Comparison of ENCODE assay signal across 15 mouse cellular contexts in genomic region chr14:77974221-77974620, GRCm38 (mm10).
A peak's percentile ranks its signal among the peaks of the same experiment; 100 is the strongest.
DNase-seq lines count a peak whose midpoint lies in the region.
"Had no signal": no experiment of that assay in that cellular context is flagged by ENCODE, and none has a peak within 500 bp of the region (broad histone marks: within the 10 kb centered on the region; RNA-seq: fewer than 3 reads in every experiment).

No protein-coding gene starts in this region.

- DNase-seq in embryo, embryonic 10.5 days (ENCODE audit: low spot score): peak; percentile 7
- DNase-seq in embryo, embryonic 10 days (ENCODE audit: low spot score): no peak
- peak; percentile 11 for DNase-seq in kidney, postnatal 14 days
- DNase-seq in kidney, adult 9 months: no peak
- peak; percentile 32 for DNase-seq in right cerebral cortex, adult 18-20 months
- no peak for DNase-seq in right cerebral cortex, postnatal 14 days
- DNase-seq in right cerebral cortex, postnatal 36 days (ENCODE audit: low spot score in 2 of 2): peak; percentile 4 to 6
- no peak for DNase-seq in ovary, postnatal 14 days (ENCODE audit: low spot score)
- DNase-seq: adrenal gland, postnatal 25 days; cerebellum, adult 9-10 months; layer of hippocampus, postnatal 36 days; left cerebral cortex, postnatal 4 days; lung, embryonic 14.5 days; midbrain, embryonic 14.5 days; spleen, adult 18-20 months had no signal

Comparison
In these comparisons a context has a peak if more than half of its experiments do, and no peak if none do; other contexts are left out.
1. DNase-seq: peak in embryo, embryonic 10.5 days (single experiment), kidney, postnatal 14 days (single experiment), right cerebral cortex, adult 18-20 months (single experiment) and right cerebral cortex, postnatal 36 days (2 of 2); none in embryo, embryonic 10 days (single experiment), kidney, adult 9 months (single experiment), right cerebral cortex, postnatal 14 days (single experiment) and ovary, postnatal 14 days (single experiment).